Mouse (Mus musculus): ENCODE results near the gene Naa11. TPM values are rescaled to one million over a fixed set of nuclear protein-coding genes. Genes with fewer than 3 reads are reported as not detected.

The Naa11 gene
- polyA plus RNA-seq, 1 experiment from 2014 or later: not detected

- no peaks in the 10 kb centered on the region for H3K4me1 ChIP-seq
- H3K4me2 ChIP-seq (replicated peaks): no peak overlapping the region
- H3K27ac ChIP-seq: no peak overlapping the region
- 76% methylated on average over 3 of the region's 3 CpGs for WGBS
- no peaks in the 10 kb centered on the region for H3K27me3 ChIP-seq
- H3K9ac ChIP-seq: no peak overlapping the region
- ATAC-seq (ENCODE audit: insufficient number of reproducible peaks, insufficient read depth, low FRiP score, low TSS enrichment): no peak
- no peaks in the 10 kb centered on the region for H3K36me3 ChIP-seq
- no peak overlapping the region for H3K4me3 ChIP-seq
- no peaks in the 10 kb centered on the region for H3K9me3 ChIP-seq
Measured at GRCm38 (mm10) chr5:97344144-97344543, 48.0 kb downstream of the Naa11 start.

GRCm38 (mm10) chr5:97334794-97335193 lies 57.4 kb downstream of the Naa11 start:
- 67% methylated on average over 3 of the region's 3 CpGs for WGBS

More at GRCm38 (mm10) chr5:97334794-97335193, 57.4 kb downstream of the Naa11 start:
- Histone ChIP-seq H3K27me3 (no peaks in the 10 kb centered on the region), H3K4me3 (no peak overlapping the region), H3K4me2 (replicated peaks) (no peak overlapping the region), H3K9ac (no peak overlapping the region), H3K27ac (no peak overlapping the region), H3K4me1 (no peaks in the 10 kb centered on the region), H3K36me3 (no peaks in the 10 kb centered on the region), H3K9me3 (no peaks in the 10 kb centered on the region)
- no peak for ATAC-seq (ENCODE audit: insufficient number of reproducible peaks, insufficient read depth, low FRiP score, low TSS enrichment)

Other genes starting within 250 kb of the Naa11 start
- gene Gk2, start 64.6 kb upstream of the Naa11 start, polyA plus RNA-seq (2016; fragmentation: Nextera tagmentation; extraction: Ambion mirVana): not detected in 2 replicates

Data from embryonic facial prominence, embryonic 12.5 days (tissue).